Mouse (Mus musculus) hindbrain, embryonic 13.5 days (tissue): Measurements from ENCODE around the gene Mbnl2. TPM values are rescaled to one million over a fixed set of nuclear protein-coding genes. Genes with fewer than 3 reads are reported as not detected.

Experiments
- ATAC-seq: fragments of 200-750 bp; cut with Nextera tagmentation; 2 replicates; pipeline ENCODE4 v1.8.0; 2017; ENCODE audit warnings: moderate TSS enrichment; ENCODE audit not compliant: low FRiP score
- H3K27ac ChIP-seq: fragments of 300-500 bp; sonication (generic); 2 replicates; pipeline ENCODE4 v1.5.1; 2015; ENCODE audit warnings: inconsistent platforms, mild to moderate bottlenecking, moderate library complexity
- H3K27me3 ChIP-seq: fragments of 300-500 bp; sonication (generic); 2 replicates; pipeline ENCODE4 v1.6.1; 2015; ENCODE audit warnings: mild to moderate bottlenecking, inconsistent platforms
- H3K36me3 ChIP-seq: fragments of 300-500 bp; sonication (generic); 2 replicates; pipeline ENCODE4 v1.6.1; 2015; ENCODE audit warnings: mild to moderate bottlenecking, inconsistent platforms
- H3K4me1 ChIP-seq: fragments of 300-500 bp; sonication (generic); replicated peaks from 2 replicates; pipeline ENCODE4 v1.6.1; 2015; ENCODE audit warnings: inconsistent platforms
- H3K4me2 ChIP-seq: fragments of 300-500 bp; sonication (generic); 2 replicates; pipeline ENCODE4 v1.6.1; 2015; ENCODE audit warnings: inconsistent platforms, mild to moderate bottlenecking, moderate library complexity
- H3K4me3 ChIP-seq: fragments of 300-500 bp; sonication (generic); 2 replicates; pipeline ENCODE4 v1.5.1; 2015; ENCODE audit warnings: mild to moderate bottlenecking, inconsistent platforms
- H3K9ac ChIP-seq: fragments of 300-500 bp; sonication (generic); 2 replicates; pipeline ENCODE4 v1.6.1; 2015; ENCODE audit warnings: mild to moderate bottlenecking, inconsistent platforms
- H3K9me3 ChIP-seq: fragments of 300-500 bp; sonication (generic); 2 replicates; pipeline ENCODE4 v1.6.1; 2016; ENCODE audit warnings: inconsistent platforms
- WGBS: fragments of 180-500 bp; shearing (Covaris S2); methylation state at CpG from one replicate; pipeline ENCODE4 v1.1.7; 2015; 5-methylcytosine and 5-hydroxymethylcytosine counted together
- polyA plus RNA-seq: library from polyadenylated mRNA; unstranded; fragments of >200 nt; fragmentation: Nextera tagmentation; extraction: Ambion mirVana; gene quantifications from 2 replicates; pipeline ENCODE4 v1.2.1, GENCODE M21; 2015

Gene Mbnl2
- polyA plus RNA-seq, 1 experiment from 2014 or later, result 24.7 TPM

DNA sequence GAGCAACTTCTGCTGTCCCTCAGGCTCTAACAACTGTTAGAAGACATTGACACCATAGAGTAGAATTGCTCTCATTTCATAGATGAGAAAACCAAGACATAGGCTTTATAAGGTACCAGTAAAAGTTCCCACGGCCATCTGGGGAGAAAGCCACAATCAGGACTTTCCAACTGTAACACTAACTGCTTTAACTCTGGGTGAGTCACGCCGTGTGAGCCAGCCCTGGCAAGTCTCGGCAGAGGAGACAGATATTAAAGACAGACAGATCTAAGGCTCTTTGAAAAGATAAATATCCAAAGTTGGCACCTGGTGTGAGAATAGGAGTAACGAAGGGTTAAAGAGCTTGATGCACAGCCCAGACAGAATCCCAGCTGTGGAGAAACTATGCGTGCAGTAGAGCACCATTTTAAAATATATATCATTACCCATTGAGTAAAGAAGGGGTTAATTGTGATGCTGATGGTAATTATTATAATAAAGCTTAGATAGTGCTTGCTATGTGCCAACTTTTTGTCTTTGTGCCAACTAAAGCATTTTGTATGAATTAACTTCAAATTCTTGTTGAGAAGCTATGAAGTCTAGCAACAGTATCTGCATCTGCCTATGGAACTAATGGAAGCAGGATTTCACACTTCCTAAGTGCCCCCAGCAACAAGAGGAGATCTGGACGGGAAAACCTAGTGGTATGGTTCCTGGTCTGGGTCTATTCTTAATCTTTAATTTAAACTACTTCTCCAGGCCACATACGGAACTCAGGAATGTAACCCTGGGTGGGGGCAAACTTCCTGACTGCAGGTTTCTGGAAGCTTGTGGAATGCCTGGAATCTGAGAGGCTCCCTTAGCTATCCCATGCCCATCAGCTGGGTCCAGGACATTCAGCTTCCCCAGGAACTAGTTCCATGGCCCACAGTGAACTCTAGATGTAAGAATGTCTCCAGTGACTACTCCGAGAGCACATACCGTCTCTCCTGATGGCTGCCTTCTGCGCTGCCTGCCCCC, 97.9 kb downstream of the Mbnl2 start:
- 78% methylated on average over 11 of the region's 11 CpGs for WGBS
- Histone ChIP-seq H3K27me3 (no peaks in the 10 kb centered on the region), H3K27ac (no peak overlapping the region), H3K9me3 (no peaks in the 10 kb centered on the region), H3K4me2 (no peak overlapping the region), H3K4me3 (no peak overlapping the region), H3K36me3 (no peaks in the 10 kb centered on the region), H3K9ac (no peak overlapping the region), H3K4me1 (0 out of 2 replicates have a peak, but pooled peaks cover 8% of the 10 kb centered on the region)
- ATAC-seq, result no peak

DNA sequence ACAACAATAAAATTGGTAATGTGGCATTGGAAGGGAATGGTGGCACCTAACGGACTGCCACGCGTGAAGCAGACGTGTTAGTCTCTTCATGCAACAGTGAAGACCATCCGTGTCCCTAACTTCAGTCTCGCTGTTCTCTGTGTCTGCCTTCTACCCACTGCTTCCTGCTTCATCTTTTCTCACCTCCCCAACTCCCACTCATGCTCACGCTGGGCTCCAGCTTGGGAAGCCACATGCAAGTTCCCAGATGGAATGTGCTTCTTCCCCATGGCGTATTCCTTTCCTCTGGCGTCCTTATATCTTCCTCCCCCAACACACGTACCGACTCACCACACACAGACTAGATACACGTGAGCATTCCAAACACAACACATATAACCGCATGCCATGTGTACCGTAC, 99.3 kb downstream of the Mbnl2 start:
- no peak for ATAC-seq
- H3K27me3 ChIP-seq, result no peaks in the 10 kb centered on the region
- no peak overlapping the region for H3K4me2 ChIP-seq
- 0 out of 2 replicates have a peak, but pooled peaks cover 11% of the 10 kb centered on the region for H3K4me1 ChIP-seq
- no peaks in the 10 kb centered on the region for H3K9me3 ChIP-seq
- no peak overlapping the region for H3K27ac ChIP-seq
- H3K36me3 ChIP-seq, result no peaks in the 10 kb centered on the region
- H3K9ac ChIP-seq, result no peak overlapping the region
- no peak overlapping the region for H3K4me3 ChIP-seq
- WGBS, result 97% methylated on average over 14 of the region's 14 CpGs

DNA sequence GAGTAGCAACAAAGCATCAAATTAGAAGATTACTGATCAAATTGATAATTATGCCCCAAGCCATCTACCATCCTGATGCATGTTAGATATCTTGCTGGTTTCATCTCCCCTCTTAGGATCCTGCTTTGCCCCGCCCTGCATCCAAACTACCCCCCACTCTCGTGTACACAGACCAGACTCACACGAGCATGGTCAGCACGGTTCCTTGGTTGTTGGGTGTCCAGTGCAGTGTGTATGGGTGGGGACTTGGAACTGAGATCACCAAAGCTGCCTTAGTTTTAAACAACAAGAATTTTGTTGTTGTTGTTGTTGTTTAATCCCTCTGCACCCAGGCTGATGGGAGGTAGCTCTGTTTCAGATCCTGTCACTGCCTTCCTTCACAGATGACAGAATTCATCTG, 101.7 kb downstream of the Mbnl2 start:
- Histone ChIP-seq H3K36me3 (no peaks in the 10 kb centered on the region), H3K27me3 (no peaks in the 10 kb centered on the region), H3K9me3 (no peaks in the 10 kb centered on the region), H3K4me1 (0 out of 2 replicates have a peak, but pooled peaks cover 6% of the 10 kb centered on the region), H3K9ac (no peak overlapping the region), H3K4me3 (no peak overlapping the region), H3K4me2 (no peak overlapping the region), H3K27ac (no peak overlapping the region)
- ATAC-seq, result no peak
- 93% methylated on average over 4 of the region's 4 CpGs for WGBS

DNA sequence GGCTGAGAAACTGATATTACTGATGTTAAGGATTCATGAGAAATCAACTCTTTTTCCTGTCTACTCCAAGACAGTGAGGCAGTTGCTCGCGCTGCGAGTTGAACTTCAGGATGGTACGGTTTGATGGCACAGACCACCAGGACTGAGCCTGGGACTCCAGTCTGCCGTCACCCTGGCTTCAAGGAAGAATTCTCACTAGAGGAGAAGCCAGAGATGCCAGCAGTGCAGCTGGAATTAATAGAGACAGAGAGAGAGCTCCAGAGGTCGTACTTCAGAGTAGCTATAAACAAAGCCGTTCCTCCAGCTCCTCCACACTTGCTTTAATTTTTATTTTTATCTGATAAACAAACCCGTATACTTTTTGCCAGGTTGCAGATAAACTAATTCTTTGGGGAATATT, 102.5 kb downstream of the Mbnl2 start:
- no peak for ATAC-seq
- Histone ChIP-seq H3K4me2 (no peak overlapping the region), H3K27me3 (no peaks in the 10 kb centered on the region), H3K36me3 (no peaks in the 10 kb centered on the region), H3K4me1 (0 out of 2 replicates have a peak, but pooled peaks cover 6% of the 10 kb centered on the region), H3K27ac (no peak overlapping the region), H3K9ac (no peak overlapping the region), H3K4me3 (no peak overlapping the region), H3K9me3 (no peaks in the 10 kb centered on the region)
- WGBS, result 73% methylated on average over 8 of the region's 8 CpGs

DNA sequence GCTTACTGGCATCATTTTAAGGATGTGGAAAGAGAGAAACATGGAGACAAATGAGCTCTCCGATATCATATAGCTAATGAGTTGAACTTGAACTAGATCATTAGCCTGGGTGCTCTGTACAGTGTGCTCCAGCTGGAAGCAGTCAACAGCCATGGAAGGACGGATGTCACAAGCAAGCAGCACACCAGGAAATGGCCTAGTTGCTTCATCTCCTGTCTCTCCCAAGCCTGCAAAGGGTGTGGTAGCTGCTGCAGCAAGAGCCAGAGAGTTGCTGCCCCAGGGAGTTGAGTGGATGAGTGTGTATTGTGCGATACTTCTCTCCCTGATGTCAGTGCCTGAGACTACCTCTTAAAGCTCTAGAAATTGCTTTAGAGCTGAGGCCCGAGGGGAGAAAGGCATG, 104.2 kb downstream of the Mbnl2 start:
- H3K9me3 ChIP-seq, result no peaks in the 10 kb centered on the region
- no peak overlapping the region for H3K4me3 ChIP-seq
- H3K36me3 ChIP-seq, result no peaks in the 10 kb centered on the region
- no peak overlapping the region for H3K9ac ChIP-seq
- H3K27me3 ChIP-seq, result no peaks in the 10 kb centered on the region
- ATAC-seq, result no peak
- H3K27ac ChIP-seq, result no peak overlapping the region
- 0 out of 2 replicates have a peak, but pooled peaks cover 6% of the 10 kb centered on the region for H3K4me1 ChIP-seq
- no peak overlapping the region for H3K4me2 ChIP-seq
- WGBS, result 81% methylated on average over 4 of the region's 4 CpGs

DNA sequence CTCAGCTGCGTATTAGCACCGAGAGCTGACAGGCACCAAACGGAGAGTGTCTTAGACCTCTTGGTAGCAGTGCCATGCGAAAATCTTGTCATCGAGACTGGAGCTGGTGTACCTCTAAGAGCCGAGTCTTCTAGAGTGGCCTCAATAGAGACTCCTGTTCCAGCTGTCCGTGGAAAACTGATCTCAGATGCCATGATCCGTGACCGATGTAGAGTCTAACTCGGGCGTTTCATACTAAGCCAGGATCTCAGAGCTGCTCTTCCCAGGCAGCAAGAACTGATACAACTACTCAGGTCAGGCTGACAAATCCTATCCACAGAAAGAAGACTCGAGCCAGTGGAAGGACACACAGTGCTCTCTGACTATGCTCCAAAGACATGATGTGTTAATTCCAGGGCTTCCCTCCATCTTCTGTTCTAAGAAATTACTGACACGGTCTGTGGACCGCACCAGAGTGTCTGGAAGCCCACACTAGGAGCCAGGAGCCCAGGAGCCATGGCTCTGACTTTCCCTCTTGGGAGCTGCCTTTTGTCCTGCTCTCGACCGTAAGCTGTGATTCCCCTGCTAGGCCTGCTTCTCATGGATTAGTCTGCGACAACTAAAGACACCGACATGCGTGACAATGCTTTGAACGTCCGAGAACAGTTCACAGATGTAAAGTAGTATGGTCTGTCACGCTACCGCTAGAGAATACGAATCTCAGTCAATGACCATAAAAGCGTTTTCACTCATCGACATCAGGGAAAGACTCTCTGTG, 106.1 kb downstream of the Mbnl2 start:
- H3K36me3 ChIP-seq, result no peaks in the 10 kb centered on the region
- 80% methylated on average over 26 of the region's 26 CpGs for WGBS
- H3K4me1 ChIP-seq, result 0 out of 2 replicates have a peak, but pooled peaks cover 6% of the 10 kb centered on the region
- H3K27me3 ChIP-seq, result no peaks in the 10 kb centered on the region
- H3K27ac ChIP-seq, result no peak overlapping the region
- no peak overlapping the region for H3K9ac ChIP-seq
- no peaks in the 10 kb centered on the region for H3K9me3 ChIP-seq
- ATAC-seq, result no peak
- no peak overlapping the region for H3K4me3 ChIP-seq
- H3K4me2 ChIP-seq, result no peak overlapping the region

DNA sequence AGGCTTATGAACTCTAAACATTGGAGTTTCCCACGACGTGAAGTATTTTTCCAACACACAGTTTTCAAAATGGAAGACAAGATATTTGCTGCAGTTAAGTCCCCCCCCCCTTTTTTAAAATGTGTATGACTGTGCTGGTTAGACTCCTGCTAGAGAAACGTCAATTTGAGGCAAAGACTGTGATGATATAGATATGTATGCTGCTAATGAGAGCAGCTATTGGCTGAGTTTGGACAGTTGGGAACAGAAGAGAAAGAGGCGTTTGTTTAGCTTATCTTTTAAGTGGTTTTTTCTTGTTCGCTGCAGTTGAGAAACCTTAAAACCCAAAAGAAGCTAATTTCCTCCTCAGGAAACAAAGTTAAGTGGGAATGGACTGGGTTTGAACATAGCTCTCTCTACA, 106.7 kb downstream of the Mbnl2 start:
- no peak overlapping the region for H3K27ac ChIP-seq
- no peaks in the 10 kb centered on the region for H3K9me3 ChIP-seq
- no peak overlapping the region for H3K4me3 ChIP-seq
- H3K27me3 ChIP-seq, result 0 out of 2 replicates have a peak, but pooled peaks cover 3% of the 10 kb centered on the region
- ATAC-seq, result no peak
- H3K4me2 ChIP-seq, result no peak overlapping the region
- WGBS, result 82% methylated on average over 5 of the region's 5 CpGs
- no peak overlapping the region for H3K9ac ChIP-seq
- 0 out of 2 replicates have a peak, but pooled peaks cover 6% of the 10 kb centered on the region for H3K4me1 ChIP-seq
- no peaks in the 10 kb centered on the region for H3K36me3 ChIP-seq

DNA sequence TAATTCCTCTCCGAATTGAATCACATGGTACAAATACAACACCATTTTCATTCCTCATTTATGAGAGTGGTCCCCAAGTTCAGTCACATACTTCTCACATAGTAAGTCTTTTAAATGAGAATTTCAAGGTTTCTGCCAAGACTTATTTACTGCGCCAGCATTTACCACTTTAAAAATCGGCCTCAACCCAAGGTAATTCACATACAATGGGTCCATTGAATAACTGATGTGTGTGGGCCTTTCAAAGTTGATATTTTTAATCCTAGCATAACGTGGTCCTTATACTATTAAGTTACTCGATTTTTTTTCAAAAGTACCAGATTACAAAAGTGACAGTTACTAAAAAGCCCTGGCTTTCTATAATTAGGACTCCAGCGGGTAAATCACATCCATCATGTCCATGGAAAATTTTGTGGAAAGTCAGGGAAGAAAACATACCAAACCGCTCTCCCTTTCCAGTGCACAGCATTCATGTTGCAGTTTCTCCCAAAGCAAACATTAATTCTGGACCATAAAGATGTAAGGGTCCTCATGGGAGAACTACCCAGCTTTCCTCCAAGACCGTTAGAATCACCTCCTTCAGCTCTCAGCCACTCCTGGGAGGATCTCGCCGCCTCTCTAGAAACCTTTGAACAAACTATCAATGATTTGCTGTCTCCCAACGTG, 107.8 kb downstream of the Mbnl2 start:
- Histone ChIP-seq H3K4me2 (no peak overlapping the region), H3K27me3 (peaks cover 5% of the 10 kb centered on the region; the same call in 1 of the 2 replicates), H3K9ac (no peak overlapping the region), H3K4me1 (0 out of 2 replicates have a peak, but pooled peaks cover 6% of the 10 kb centered on the region), H3K27ac (no peak overlapping the region), H3K36me3 (no peaks in the 10 kb centered on the region), H3K4me3 (no peak overlapping the region), H3K9me3 (no peaks in the 10 kb centered on the region)
- 75% methylated on average over 11 of the region's 11 CpGs for WGBS
- no peak for ATAC-seq

DNA sequence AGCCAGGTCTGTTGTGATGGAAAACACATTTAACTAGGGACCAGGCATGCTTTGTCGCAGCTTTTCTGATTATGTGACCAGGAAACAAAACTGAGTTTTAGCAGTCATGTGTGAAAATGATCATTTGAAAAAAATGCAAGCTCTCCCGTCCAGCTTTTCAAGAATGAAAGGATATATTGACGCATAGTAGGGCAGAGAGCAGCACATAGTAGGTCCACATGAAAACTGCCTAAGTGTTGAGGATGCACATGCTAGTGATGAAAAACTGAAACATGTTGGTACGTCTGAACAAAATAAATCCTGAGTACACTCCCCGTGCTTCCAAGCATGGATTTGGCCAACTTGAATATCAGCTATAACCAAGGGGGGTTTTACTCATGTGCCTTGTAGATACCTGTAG, 109.1 kb downstream of the Mbnl2 start:
- Histone ChIP-seq H3K4me2 (no peak overlapping the region), H3K27ac (no peak overlapping the region)
- 94% methylated on average over 5 of the region's 5 CpGs for WGBS

DNA sequence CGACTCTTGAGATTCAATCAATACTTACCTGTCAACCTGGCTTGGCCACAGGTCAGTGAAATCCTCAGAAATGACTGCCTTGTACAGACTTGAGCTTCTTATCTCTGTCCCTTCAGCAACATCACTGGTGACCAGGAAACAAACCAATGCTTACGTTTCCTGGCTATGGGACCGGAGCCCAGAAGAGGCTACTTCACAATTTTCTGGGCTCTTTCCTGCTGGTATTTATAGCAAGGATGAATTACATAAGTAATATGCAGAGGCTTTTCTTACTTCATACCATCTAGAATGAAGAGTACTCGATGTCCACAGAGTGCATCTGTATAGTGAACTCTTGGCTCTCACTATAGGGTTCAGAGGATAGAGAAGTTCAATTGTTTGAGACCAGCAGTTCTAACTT, 111.8 kb downstream of the Mbnl2 start:
- Histone ChIP-seq H3K9me3 (no peaks in the 10 kb centered on the region), H3K4me2 (no peak overlapping the region), H3K27me3 (peaks cover 5% of the 10 kb centered on the region; the same call in 1 of the 2 replicates), H3K4me3 (no peak overlapping the region), H3K4me1 (peaks cover 9% of the 10 kb centered on the region), H3K36me3 (peaks cover 8% of the 10 kb centered on the region), H3K27ac (no peak overlapping the region), H3K9ac (no peak overlapping the region)
- ATAC-seq, result no peak
- 92% methylated on average over 4 of the region's 4 CpGs for WGBS

More for the DNA sequence above, 109.1 kb downstream of the Mbnl2 start:
- no peaks in the 10 kb centered on the region for H3K36me3 ChIP-seq
- H3K9me3 ChIP-seq, result no peaks in the 10 kb centered on the region
- H3K27me3 ChIP-seq, result peaks cover 5% of the 10 kb centered on the region; the same call in 1 of the 2 replicates
- no peak for ATAC-seq
- no peak overlapping the region for H3K4me3 ChIP-seq
- no peak overlapping the region for H3K9ac ChIP-seq
- peaks cover 14% of the 10 kb centered on the region for H3K4me1 ChIP-seq

DNA sequence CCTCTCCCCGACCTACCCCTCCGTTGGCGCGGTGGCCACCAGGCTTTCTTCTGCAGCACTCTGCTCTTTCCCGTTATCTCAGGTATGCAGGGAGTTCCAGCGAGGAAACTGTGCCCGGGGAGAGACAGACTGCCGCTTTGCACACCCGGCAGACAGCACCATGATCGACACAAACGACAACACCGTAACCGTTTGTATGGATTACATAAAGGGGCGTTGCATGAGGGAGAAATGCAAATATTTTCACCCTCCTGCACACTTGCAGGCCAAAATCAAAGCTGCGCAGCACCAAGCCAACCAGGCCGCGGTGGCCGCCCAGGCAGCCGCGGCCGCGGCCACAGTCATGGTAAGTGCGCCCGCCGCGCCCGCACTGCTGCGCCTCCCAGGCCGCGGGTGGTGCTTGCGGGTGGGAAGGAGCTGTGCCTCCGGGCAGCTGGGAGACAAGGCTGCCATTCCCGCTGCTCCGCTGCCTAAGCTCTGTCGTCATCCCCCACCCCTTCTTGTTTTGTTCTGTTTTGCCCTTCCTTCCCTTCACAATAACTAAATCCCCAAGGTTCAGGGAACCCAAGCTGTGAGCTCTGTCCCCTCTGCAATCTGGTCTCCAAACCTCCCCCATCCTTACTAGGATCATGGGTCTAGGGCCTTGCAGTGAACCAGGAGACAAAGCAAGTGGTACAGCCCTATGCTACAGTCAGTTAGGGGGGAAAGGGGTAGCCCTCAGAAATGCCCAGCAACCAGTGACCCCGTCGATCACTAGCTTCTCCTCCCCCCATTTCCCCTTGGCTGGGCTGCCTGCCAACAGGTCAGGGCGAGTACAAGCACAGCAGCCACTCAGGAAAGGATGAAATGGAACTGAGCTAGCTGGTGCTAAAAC, 113.6 kb downstream of the Mbnl2 start:
- peak overlapping the region; percentile 78 for H3K9ac ChIP-seq
- H3K36me3 ChIP-seq, result peaks cover 8% of the 10 kb centered on the region
- peak overlapping the region; percentile 72 for H3K27ac ChIP-seq
- WGBS, result 4% methylated on average over 37 of the region's 38 CpGs
- ATAC-seq, result peak; percentile 80
- peak overlapping the region; percentile 65 for H3K4me2 ChIP-seq
- H3K27me3 ChIP-seq, result peaks cover 5% of the 10 kb centered on the region; the same call in 1 of the 2 replicates
- H3K4me3 ChIP-seq, result peak overlapping the region; percentile 42
- H3K9me3 ChIP-seq, result no peaks in the 10 kb centered on the region
- peaks cover 9% of the 10 kb centered on the region for H3K4me1 ChIP-seq
